Mouse (Mus musculus): ENCODE measurements around the gene Ostf1.

DNA sequence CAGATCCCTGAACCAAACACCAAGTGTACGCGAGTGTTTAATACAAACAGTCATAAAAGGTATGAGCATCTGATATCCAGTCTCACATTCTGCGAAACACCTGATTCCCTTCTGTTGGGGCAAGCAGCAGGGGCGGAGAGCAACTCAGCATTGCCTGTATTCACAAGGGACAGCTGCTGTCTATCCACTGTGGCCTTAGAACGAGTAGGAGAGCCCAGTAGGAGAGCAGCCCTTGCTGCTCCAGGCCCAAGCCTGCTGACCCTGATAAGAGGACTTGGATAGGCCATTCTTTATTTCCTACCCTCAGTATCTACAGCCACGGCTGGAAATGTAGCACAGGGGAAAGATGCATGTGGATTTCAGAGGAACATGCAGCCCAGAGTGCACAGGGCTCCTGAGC lies 38.7 kb downstream of the Ostf1 start:
- no peak for TF ChIP-seq CTCF (IDR thresholded peaks at IDR 0.05; ENCODE audit: low read depth, low read length)
- no peak for TF ChIP-seq GATA1 (IDR thresholded peaks at IDR 0.05; ENCODE audit: borderline replicate concordance, low read length)
- no peak for TF ChIP-seq GATA2 (IDR thresholded peaks at IDR 0.05; ENCODE audit: borderline replicate concordance, low read depth, low read length)
